Comparison of ENCODE assay signal across 21 mouse cellular contexts in genomic region chr10:108936838-108937430, GRCm38 (mm10).
A peak's percentile ranks its signal among the peaks of the same experiment; 100 is the strongest.
DNase-seq lines count a peak whose midpoint lies in the region; ATAC-seq and TF ChIP-seq lines count a peak whose summit lies in the region.
"Had no signal": no experiment of that assay in that cellular context is flagged by ENCODE, and none has a peak within 500 bp of the region (broad histone marks: within the 10 kb centered on the region; RNA-seq: fewer than 3 reads in every experiment).

No protein-coding gene starts in this region.

- ATAC-seq in forebrain, embryonic 15.5 days (replicated peaks) = no peak; the same call in 1 of the 2 replicates
- no peak for ATAC-seq in forebrain, embryonic 11.5 days (replicated peaks; ENCODE audit: low FRiP score)
- ATAC-seq in midbrain, embryonic 14.5 days (ENCODE audit: low FRiP score, low TSS enrichment) = no peak
- no peak for ATAC-seq in midbrain, embryonic 11.5 days (ENCODE audit: low FRiP score)
- no peak for ATAC-seq in hindbrain, embryonic 11.5 days (ENCODE audit: low FRiP score)
- ATAC-seq: hindbrain, postnatal 0 days had no signal

- TF ChIP-seq POLR2A in cerebellum, adult 2 months (IDR thresholded peaks at IDR 0.05; ENCODE audit: borderline replicate concordance, insufficient read depth, low read length) = no peak

- H3K36me3 ChIP-seq in forebrain, embryonic 15.5 days = no peaks in the 10 kb centered on the region
- H3K36me3 ChIP-seq in forebrain, embryonic 11.5 days (ENCODE audit: control insufficient read depth, insufficient read depth, low read length) = no peaks in the 10 kb centered on the region
- no peaks in the 10 kb centered on the region for H3K36me3 ChIP-seq in midbrain, embryonic 14.5 days (ENCODE audit: control insufficient read depth, insufficient read depth, low read length)
- H3K36me3 ChIP-seq in midbrain, embryonic 11.5 days (ENCODE audit: control insufficient read depth, insufficient read depth, low read length) = no peaks in the 10 kb centered on the region
- H3K36me3 ChIP-seq in hindbrain, embryonic 11.5 days (ENCODE audit: control insufficient read depth, insufficient read depth, low read length) = no peaks in the 10 kb centered on the region
- H3K36me3 ChIP-seq: embryonic facial prominence, embryonic 15.5 days; liver, embryonic 13.5 days; neural tube, embryonic 13.5 days had no signal

- H3K9ac ChIP-seq in forebrain, embryonic 15.5 days (replicated peaks) = no peak overlapping the region
- no peak overlapping the region for H3K9ac ChIP-seq in forebrain, embryonic 11.5 days (ENCODE audit: low read length)
- no peak overlapping the region for H3K9ac ChIP-seq in midbrain, embryonic 14.5 days (replicated peaks; ENCODE audit: low read length)
- H3K9ac ChIP-seq in midbrain, embryonic 11.5 days (ENCODE audit: low read length) = no peak overlapping the region
- no peak overlapping the region for H3K9ac ChIP-seq in hindbrain, embryonic 11.5 days (ENCODE audit: low read depth, low read length)
- H3K9ac ChIP-seq: embryonic facial prominence, embryonic 15.5 days; liver, embryonic 13.5 days; neural tube, embryonic 13.5 days had no signal

- peaks cover 8% of the 10 kb centered on the region for H3K4me1 ChIP-seq in forebrain, embryonic 15.5 days
- no peaks in the 10 kb centered on the region for H3K4me1 ChIP-seq in forebrain, embryonic 11.5 days (replicated peaks; ENCODE audit: control insufficient read depth, insufficient read depth, low read length)
- no peaks in the 10 kb centered on the region for H3K4me1 ChIP-seq in midbrain, embryonic 14.5 days (ENCODE audit: control insufficient read depth, insufficient read depth, low read length)
- no peaks in the 10 kb centered on the region for H3K4me1 ChIP-seq in midbrain, embryonic 11.5 days (ENCODE audit: control insufficient read depth, insufficient read depth, low read length)
- H3K4me1 ChIP-seq in cerebellum, adult 2 months (ENCODE audit: control insufficient read depth, insufficient read depth, low read length) = no peaks in the 10 kb centered on the region
- no peaks in the 10 kb centered on the region for H3K4me1 ChIP-seq in hindbrain, embryonic 11.5 days (replicated peaks; ENCODE audit: control insufficient read depth, insufficient read depth, low read length)
- H3K4me1 ChIP-seq: embryonic facial prominence, embryonic 15.5 days; liver, embryonic 13.5 days; neural tube, embryonic 13.5 days had no signal

- no peak overlapping the region for H3K4me3 ChIP-seq in forebrain, embryonic 15.5 days
- no peak overlapping the region for H3K4me3 ChIP-seq in forebrain, embryonic 11.5 days (ENCODE audit: low read depth, low read length)
- no peak overlapping the region for H3K4me3 ChIP-seq in midbrain, embryonic 14.5 days (replicated peaks; ENCODE audit: low read depth, low read length)
- no peak overlapping the region for H3K4me3 ChIP-seq in midbrain, embryonic 11.5 days (ENCODE audit: low read depth, low read length)
- H3K4me3 ChIP-seq in cerebellum, adult 2 months (replicated peaks; ENCODE audit: insufficient read depth, low read depth, low read length) = no peak overlapping the region
- no peak overlapping the region for H3K4me3 ChIP-seq in hindbrain, embryonic 11.5 days (ENCODE audit: low read depth, low read length)
- H3K4me3 ChIP-seq: embryonic facial prominence, embryonic 15.5 days; liver, embryonic 13.5 days; neural tube, embryonic 13.5 days had no signal

- no peak for DNase-seq in forebrain, embryonic 11.5 days (ENCODE audit: low spot score)
- peak; percentile 21 for DNase-seq in midbrain, embryonic 14.5 days
- no peak for DNase-seq in midbrain, embryonic 11.5 days (ENCODE audit: low spot score, missing footprints)
- peak; percentile 49 to 59 for DNase-seq in layer of hippocampus, adult 8-10 months (ENCODE audit: low spot score in 2 of 2)
- DNase-seq in frontal cortex, postnatal 10 days (ENCODE audit: low spot score in 2 of 2) = no peak
- DNase-seq in cerebellum, adult 2 months = no peak
- DNase-seq in hindbrain, embryonic 11.5 days (ENCODE audit: low spot score) = no peak
- DNase-seq: adrenal gland, adult 8-10 months; cerebellum, adult 18-20 months; gastrocnemius, postnatal 10 days; heart, adult 18-20 months; heart, postnatal 4 days; kidney, adult 11 months; liver, embryonic 13.5 days; lung, postnatal 36 days; right cerebral cortex, postnatal 4 days had no signal

- H3K27me3 ChIP-seq in forebrain, embryonic 15.5 days = no peaks in the 10 kb centered on the region
- H3K27me3 ChIP-seq in forebrain, embryonic 11.5 days (ENCODE audit: control insufficient read depth, insufficient read depth, low read length) = no peaks in the 10 kb centered on the region
- no peaks in the 10 kb centered on the region for H3K27me3 ChIP-seq in midbrain, embryonic 14.5 days (ENCODE audit: control insufficient read depth, insufficient read depth, low read length)
- H3K27me3 ChIP-seq in midbrain, embryonic 11.5 days (ENCODE audit: control insufficient read depth, insufficient read depth, low read length) = no peaks in the 10 kb centered on the region
- no peaks in the 10 kb centered on the region for H3K27me3 ChIP-seq in cerebellum, adult 2 months (ENCODE audit: control insufficient read depth, insufficient read depth, low read length)
- no peaks in the 10 kb centered on the region for H3K27me3 ChIP-seq in hindbrain, embryonic 11.5 days (ENCODE audit: control insufficient read depth, insufficient read depth, low read length)
- H3K27me3 ChIP-seq: embryonic facial prominence, embryonic 15.5 days; liver, embryonic 13.5 days; neural tube, embryonic 13.5 days had no signal

- 60% methylated on average over 10 of the region's 10 CpGs for WGBS in forebrain, embryonic 15.5 days
- 85% methylated on average over 10 of the region's 10 CpGs for WGBS in forebrain, embryonic 11.5 days
- 88% methylated on average over 10 of the region's 10 CpGs for WGBS in midbrain, embryonic 14.5 days
- WGBS in midbrain, embryonic 11.5 days = 82% methylated on average over 10 of the region's 10 CpGs
- WGBS in cerebellum, adult 2 months = 74% methylated on average over 10 of the region's 10 CpGs
- 78% methylated on average over 10 of the region's 10 CpGs for WGBS in hindbrain, embryonic 11.5 days

- no peak for TF ChIP-seq CTCF in cerebellum, adult 2 months (IDR thresholded peaks at IDR 0.05; ENCODE audit: borderline replicate concordance, insufficient read depth, low read depth, low read length)

- H3K4me2 ChIP-seq in forebrain, embryonic 15.5 days (replicated peaks) = no peak overlapping the region
- H3K4me2 ChIP-seq in forebrain, embryonic 11.5 days (ENCODE audit: low read depth, low read length, severe bottlenecking) = no peak overlapping the region
- no peak overlapping the region for H3K4me2 ChIP-seq in midbrain, embryonic 14.5 days (ENCODE audit: low read length)
- no peak overlapping the region for H3K4me2 ChIP-seq in midbrain, embryonic 11.5 days
- H3K4me2 ChIP-seq in hindbrain, embryonic 11.5 days (replicated peaks; ENCODE audit: low read depth, low read length) = no peak overlapping the region
- H3K4me2 ChIP-seq: embryonic facial prominence, embryonic 15.5 days; liver, embryonic 13.5 days; neural tube, embryonic 13.5 days had no signal

- H3K27ac ChIP-seq in forebrain, embryonic 15.5 days (replicated peaks) = 0 out of 2 replicates have a peak overlapping the region, but pooled peaks have one; percentile 5
- H3K27ac ChIP-seq in forebrain, embryonic 11.5 days (ENCODE audit: low read depth, low read length) = no peak overlapping the region
- H3K27ac ChIP-seq in midbrain, embryonic 14.5 days (replicated peaks; ENCODE audit: low read depth, low read length) = no peak overlapping the region
- no peak overlapping the region for H3K27ac ChIP-seq in midbrain, embryonic 11.5 days (ENCODE audit: low read depth, low read length)
- H3K27ac ChIP-seq in cerebellum, adult 2 months (ENCODE audit: insufficient read depth, low read length) = no peak overlapping the region
- H3K27ac ChIP-seq in hindbrain, embryonic 11.5 days (ENCODE audit: low read depth, low read length) = no peak overlapping the region
- H3K27ac ChIP-seq: embryonic facial prominence, embryonic 15.5 days; hindbrain, postnatal 0 days; kidney, postnatal 0 days; liver, embryonic 13.5 days; neural tube, embryonic 13.5 days had no signal

- no peaks in the 10 kb centered on the region for H3K9me3 ChIP-seq in forebrain, embryonic 15.5 days
- H3K9me3 ChIP-seq in forebrain, embryonic 11.5 days (ENCODE audit: control insufficient read depth, low read length) = no peaks in the 10 kb centered on the region
- no peaks in the 10 kb centered on the region for H3K9me3 ChIP-seq in midbrain, embryonic 14.5 days (ENCODE audit: control insufficient read depth, low read length)
- H3K9me3 ChIP-seq in midbrain, embryonic 11.5 days (ENCODE audit: control insufficient read depth, low read length) = no peaks in the 10 kb centered on the region
- H3K9me3 ChIP-seq in hindbrain, embryonic 11.5 days (ENCODE audit: control insufficient read depth, low read length) = no peaks in the 10 kb centered on the region
- H3K9me3 ChIP-seq: embryonic facial prominence, embryonic 15.5 days; liver, embryonic 13.5 days; neural tube, embryonic 13.5 days had no signal

Comparison
In these comparisons a context has a peak if more than half of its experiments do, and no peak if none do; other contexts are left out.
1. DNase-seq: peak in midbrain, embryonic 14.5 days (single experiment) and layer of hippocampus, adult 8-10 months (2 of 2); none in forebrain, embryonic 11.5 days (single experiment), midbrain, embryonic 11.5 days (single experiment), frontal cortex, postnatal 10 days (0 of 2), cerebellum, adult 2 months (0 of 2) and hindbrain, embryonic 11.5 days (single experiment).